Mouse (Mus musculus) liver, embryonic 12.5 days (tissue): ENCODE data around the gene Mta3. TPM values are rescaled to one million over a fixed set of nuclear protein-coding genes. Genes with fewer than 3 reads are reported as not detected.

Experiments used
- ATAC-seq: fragments of 200-750 bp; cut with Nextera tagmentation; 2 replicates; pipeline ENCODE4 v1.8.0; 2017; ENCODE audit warnings: moderate number of reproducible peaks, mild to moderate bottlenecking, moderate library complexity
- H3K27ac ChIP-seq: fragments of 300-500 bp; sonication (generic); 2 replicates; pipeline ENCODE4 v1.5.1; 2016; ENCODE audit warnings: mild to moderate bottlenecking
- H3K27me3 ChIP-seq: fragments of 300-500 bp; sonication (generic); replicated peaks from 2 replicates; pipeline ENCODE4 v1.6.1; 2016; ENCODE audit warnings: mild to moderate bottlenecking, moderate library complexity
- H3K36me3 ChIP-seq: fragments of 300-500 bp; sonication (generic); 2 replicates; pipeline ENCODE4 v1.6.1; 2016; ENCODE audit warnings: mild to moderate bottlenecking, moderate library complexity
- H3K4me1 ChIP-seq: fragments of 300-500 bp; sonication (generic); 2 replicates; pipeline ENCODE4 v1.6.1; 2016
- H3K4me2 ChIP-seq: fragments of 300-500 bp; sonication (generic); 2 replicates; pipeline ENCODE4 v1.6.1; 2016; ENCODE audit warnings: mild to moderate bottlenecking, moderate library complexity
- H3K4me3 ChIP-seq: fragments of 300-500 bp; sonication (generic); 2 replicates; pipeline ENCODE4 v1.5.1; 2016; ENCODE audit warnings: mild to moderate bottlenecking, moderate library complexity
- H3K9ac ChIP-seq: fragments of 300-500 bp; sonication (generic); 2 replicates; pipeline ENCODE4 v1.6.1; 2016; ENCODE audit warnings: mild to moderate bottlenecking, moderate library complexity
- H3K9me3 ChIP-seq: fragments of 300-500 bp; sonication (generic); replicated peaks from 2 replicates; pipeline ENCODE4 v1.6.1; 2016; ENCODE audit warnings: mild to moderate bottlenecking, moderate library complexity
- WGBS: fragments of 180-500 bp; shearing (Covaris S2); methylation state at CpG from one replicate; pipeline ENCODE4 v1.1.7; 2016; ENCODE audit not compliant: insufficient replicate concordance; 5-methylcytosine and 5-hydroxymethylcytosine counted together
- polyA plus RNA-seq: library from polyadenylated mRNA; unstranded; fragments of >200 nt; fragmentation: Nextera tagmentation; extraction: Ambion mirVana; gene quantifications from 2 replicates; pipeline ENCODE4 v1.2.1, GENCODE M21; 2016

Mta3 gene
- polyA plus RNA-seq, 1 experiment from 2014 or later: 60.2 TPM

- no peaks in the 10 kb centered on the region for H3K9me3 ChIP-seq
- 84% methylated on average over 7 of the region's 7 CpGs for WGBS
- peaks cover 77% of the 10 kb centered on the region for H3K36me3 ChIP-seq
- H3K4me2 ChIP-seq: no peak overlapping the region
- no peak for ATAC-seq
- H3K4me3 ChIP-seq: no peak overlapping the region
- H3K27me3 ChIP-seq: no peaks in the 10 kb centered on the region
- H3K9ac ChIP-seq: no peak overlapping the region
- peaks cover 31% of the 10 kb centered on the region for H3K4me1 ChIP-seq
- H3K27ac ChIP-seq: no peak overlapping the region
Observed at GRCm38 (mm10) chr17:83740135-83740676, 34.2 kb downstream of the Mta3 start.

- Histone ChIP-seq H3K36me3 (peaks cover 85% of the 10 kb centered on the region), H3K9ac (no peak overlapping the region), H3K9me3 (no peaks in the 10 kb centered on the region), H3K4me1 (peaks cover 27% of the 10 kb centered on the region), H3K27ac (no peak overlapping the region), H3K4me2 (no peak overlapping the region), H3K4me3 (no peak overlapping the region), H3K27me3 (no peaks in the 10 kb centered on the region)
- ATAC-seq: no peak
- 78% methylated on average over 6 of the region's 6 CpGs for WGBS
Observed at GRCm38 (mm10) chr17:83741243-83741642, 35.3 kb downstream of the Mta3 start.

GRCm38 (mm10) chr17:83744231-83744824 is 38.4 kb downstream of the Mta3 start:
- Histone ChIP-seq H3K9me3 (no peaks in the 10 kb centered on the region), H3K36me3 (peaks cover 78% of the 10 kb centered on the region), H3K27me3 (no peaks in the 10 kb centered on the region), H3K9ac (no peak overlapping the region), H3K4me1 (peaks cover 26% of the 10 kb centered on the region), H3K4me3 (no peak overlapping the region), H3K27ac (no peak overlapping the region), H3K4me2 (no peak overlapping the region)
- no peak for ATAC-seq
- WGBS: 93% methylated on average over 11 of the region's 11 CpGs

GRCm38 (mm10) chr17:83747405-83748160 is 41.6 kb downstream of the Mta3 start:
- Histone ChIP-seq H3K4me1 (peaks cover 41% of the 10 kb centered on the region), H3K9me3 (no peaks in the 10 kb centered on the region), H3K36me3 (peaks cover 60% of the 10 kb centered on the region), H3K27ac (peak overlapping the region; percentile 46; the same call in 1 of the 2 replicates), H3K4me2 (no peak overlapping the region), H3K4me3 (no peak overlapping the region), H3K9ac (peak overlapping the region; percentile 33; the same call in 1 of the 2 replicates), H3K27me3 (no peaks in the 10 kb centered on the region)
- peak; percentile 33; the same call in 1 of the 2 replicates for ATAC-seq
- WGBS: 63% methylated on average over 10 of the region's 10 CpGs

GRCm38 (mm10) chr17:83750216-83750950 is 44.4 kb downstream of the Mta3 start:
- Histone ChIP-seq H3K27ac (no peak overlapping the region), H3K4me1 (peaks cover 41% of the 10 kb centered on the region), H3K9me3 (no peaks in the 10 kb centered on the region), H3K27me3 (no peaks in the 10 kb centered on the region), H3K4me3 (no peak overlapping the region), H3K4me2 (no peak overlapping the region), H3K36me3 (peaks cover 60% of the 10 kb centered on the region), H3K9ac (no peak overlapping the region)
- 87% methylated on average over 5 of the region's 5 CpGs for WGBS
- no peak for ATAC-seq

- H3K36me3 ChIP-seq: peaks cover 74% of the 10 kb centered on the region
- H3K27ac ChIP-seq: no peak overlapping the region
- 87% methylated on average over 11 of the region's 11 CpGs for WGBS
Observed at GRCm38 (mm10) chr17:83753112-83753899, 47.3 kb downstream of the Mta3 start.

GRCm38 (mm10) chr17:83758096-83758495 is 52.1 kb downstream of the Mta3 start:
- ATAC-seq: no peak
- Histone ChIP-seq H3K27ac (no peak overlapping the region), H3K4me2 (no peak overlapping the region), H3K9ac (no peak overlapping the region), H3K4me1 (no peaks in the 10 kb centered on the region), H3K27me3 (no peaks in the 10 kb centered on the region), H3K4me3 (no peak overlapping the region), H3K9me3 (no peaks in the 10 kb centered on the region), H3K36me3 (peaks cover 88% of the 10 kb centered on the region)
- 91% methylated on average over 10 of the region's 10 CpGs for WGBS

More at GRCm38 (mm10) chr17:83753112-83753899, 47.3 kb downstream of the Mta3 start:
- H3K4me3 ChIP-seq: no peak overlapping the region
- H3K4me2 ChIP-seq: no peak overlapping the region
- no peaks in the 10 kb centered on the region for H3K27me3 ChIP-seq
- H3K9me3 ChIP-seq: no peaks in the 10 kb centered on the region
- no peak overlapping the region for H3K9ac ChIP-seq
- no peak for ATAC-seq
- H3K4me1 ChIP-seq: peaks cover 18% of the 10 kb centered on the region

- Histone ChIP-seq H3K9ac (no peak overlapping the region), H3K36me3 (peaks cover 86% of the 10 kb centered on the region), H3K27me3 (no peaks in the 10 kb centered on the region), H3K27ac (0 out of 2 replicates have a peak overlapping the region, but pooled peaks have one; percentile 6), H3K9me3 (no peaks in the 10 kb centered on the region), H3K4me2 (no peak overlapping the region), H3K4me1 (no peaks in the 10 kb centered on the region), H3K4me3 (no peak overlapping the region)
- no peak for ATAC-seq
- 59% methylated on average over 4 of the region's 4 CpGs for WGBS
Observed at GRCm38 (mm10) chr17:83759547-83759946, 53.6 kb downstream of the Mta3 start.

GRCm38 (mm10) chr17:83764538-83764937 is 58.6 kb downstream of the Mta3 start:
- no peak overlapping the region for H3K4me3 ChIP-seq
- no peaks in the 10 kb centered on the region for H3K9me3 ChIP-seq
- ATAC-seq: no peak
- peaks cover 81% of the 10 kb centered on the region for H3K36me3 ChIP-seq
- peaks cover 25% of the 10 kb centered on the region for H3K4me1 ChIP-seq
- H3K9ac ChIP-seq: no peak overlapping the region
- H3K27ac ChIP-seq: no peak overlapping the region
- H3K4me2 ChIP-seq: no peak overlapping the region
- WGBS: 58% methylated on average over 4 of the region's 4 CpGs
- no peaks in the 10 kb centered on the region for H3K27me3 ChIP-seq

GRCm38 (mm10) chr17:83767064-83767463 is 61.1 kb downstream of the Mta3 start:
- Histone ChIP-seq H3K27ac (peak overlapping the region; percentile 76; the same call in 1 of the 2 replicates), H3K4me1 (peaks cover 47% of the 10 kb centered on the region), H3K9ac (no peak overlapping the region), H3K4me3 (no peak overlapping the region), H3K36me3 (peaks cover 83% of the 10 kb centered on the region), H3K27me3 (no peaks in the 10 kb centered on the region), H3K4me2 (no peak overlapping the region), H3K9me3 (no peaks in the 10 kb centered on the region)
- ATAC-seq: no peak
- 89% methylated on average over 7 of the region's 7 CpGs for WGBS

- Histone ChIP-seq H3K4me3 (no peak overlapping the region), H3K4me2 (peak overlapping the region; percentile 10), H3K27ac (peak overlapping the region; percentile 76), H3K9me3 (no peaks in the 10 kb centered on the region), H3K27me3 (no peaks in the 10 kb centered on the region), H3K36me3 (peaks cover 77% of the 10 kb centered on the region), H3K4me1 (peaks cover 54% of the 10 kb centered on the region), H3K9ac (no peak overlapping the region)
- ATAC-seq: peak; percentile 76
- 18% methylated on average over 10 of the region's 10 CpGs for WGBS
Observed at GRCm38 (mm10) chr17:83768309-83768708, 62.3 kb downstream of the Mta3 start.
